ENCODE assay signal across 8 mouse cellular contexts in genomic region chr14:54939434-54940175, GRCm38 (mm10). TPM values are rescaled to one million over a fixed set of nuclear protein-coding genes. Genes with fewer than 3 reads are reported as not detected.
DNase-seq lines count a peak whose midpoint lies in the region; ATAC-seq lines count a peak whose summit lies in the region.

No protein-coding gene starts in this region.

- WGBS in liver, embryonic 12.5 days (ENCODE audit: insufficient replicate concordance), result 41% methylated on average over 12 of the region's 12 CpGs
- WGBS in embryonic facial prominence, embryonic 14.5 days, result 55% methylated on average over 12 of the region's 12 CpGs

- no peak for ATAC-seq in liver, embryonic 12.5 days
- ATAC-seq in embryonic facial prominence, embryonic 14.5 days (ENCODE audit: low read depth), result no peak; the same call in 1 of the 2 replicates
- peak; percentile 44 to 73; a peak in 1 of 4 replicates for ATAC-seq in hematopoietic stem cell, adult 5-6 weeks (replicated peaks in 1 of 2; ENCODE audit: insufficient read depth in 1 of 2, low FRiP score in 2 of 2, low TSS enrichment in 1 of 2, low read depth in 1 of 2, poor library complexity in 2 of 2, severe bottlenecking in 2 of 2)

- no peaks in the 10 kb centered on the region for H3K36me3 ChIP-seq in liver, embryonic 12.5 days
- no peaks in the 10 kb centered on the region for H3K36me3 ChIP-seq in embryonic facial prominence, embryonic 14.5 days (ENCODE audit: control insufficient read depth, insufficient read depth, low read length)

- no peaks in the 10 kb centered on the region for H3K9me3 ChIP-seq in liver, embryonic 12.5 days (replicated peaks)
- no peaks in the 10 kb centered on the region for H3K9me3 ChIP-seq in embryonic facial prominence, embryonic 14.5 days (ENCODE audit: control insufficient read depth, low read length)

- H3K4me1 ChIP-seq in liver, embryonic 12.5 days, result no peaks in the 10 kb centered on the region
- peaks cover 2% of the 10 kb centered on the region; the same call in 1 of the 2 replicates for H3K4me1 ChIP-seq in embryonic facial prominence, embryonic 14.5 days (ENCODE audit: control insufficient read depth, insufficient read depth, low read length)

- no peak overlapping the region for H3K27ac ChIP-seq in liver, embryonic 12.5 days
- H3K27ac ChIP-seq in embryonic facial prominence, embryonic 14.5 days (replicated peaks; ENCODE audit: low read depth, low read length), result no peak overlapping the region

- no peak overlapping the region for H3K4me2 ChIP-seq in liver, embryonic 12.5 days
- H3K4me2 ChIP-seq in embryonic facial prominence, embryonic 14.5 days (ENCODE audit: low read depth, low read length), result no peak overlapping the region

- no peak overlapping the region for H3K4me3 ChIP-seq in liver, embryonic 12.5 days
- no peak overlapping the region for H3K4me3 ChIP-seq in embryonic facial prominence, embryonic 14.5 days (ENCODE audit: low read depth, low read length)

- intact Hi-C loops in left cerebral cortex, postnatal 10 days (cut with DNase I), result no loop called here

- H3K9ac ChIP-seq in liver, embryonic 12.5 days, result no peak overlapping the region
- no peak overlapping the region for H3K9ac ChIP-seq in embryonic facial prominence, embryonic 14.5 days (ENCODE audit: low read depth, low read length)

- H3K27me3 ChIP-seq in liver, embryonic 12.5 days (replicated peaks), result peaks cover 41% of the 10 kb centered on the region
- no peaks in the 10 kb centered on the region for H3K27me3 ChIP-seq in embryonic facial prominence, embryonic 14.5 days (replicated peaks; ENCODE audit: control insufficient read depth, insufficient read depth, low read length)

- peak; percentile 62 for DNase-seq in liver
- peak; percentile 57 for DNase-seq in adrenal gland, postnatal 25 days
- DNase-seq in embryonic facial prominence, embryonic 14.5 days (ENCODE audit: low spot score), result peak; percentile 70
- DNase-seq in left cerebral cortex, postnatal 10 days (ENCODE audit: extremely low spot score in 1 of 2, low spot score in 2 of 2), result peak; percentile 25 to 56
- DNase-seq in naive thymus-derived CD4-positive, alpha-beta T cell, adult 2 months (ENCODE audit: low read depth), result peak; percentile 77
- DNase-seq in thymus, postnatal 10 days (ENCODE audit: low spot score in 2 of 2), result peak; percentile 42 to 72

RNA-seq across cellular contexts. Expression of gene Cmtm5, which starts 3.5 kb away (rescaled TPM):
- not detected in 2 replicates for polyA plus RNA-seq in liver, embryonic 12.5 days (2016; fragmentation: Nextera tagmentation; extraction: Ambion mirVana)
- 0.49 and 1.2 TPM in 2 replicates for total RNA-seq in adrenal gland, postnatal 25 days (2021)
- polyA plus RNA-seq in embryonic facial prominence, embryonic 14.5 days (2014; fragmentation: Nextera tagmentation; extraction: Ambion mirVana), result 13.7 and 14.8 TPM in 2 replicates
- total RNA-seq in hematopoietic stem cell, adult 5-6 weeks (2017), result not detected in 2 replicates
- 10 to 100 TPM; 23.5 to 25.2 TPM for total RNA-seq in left cerebral cortex, postnatal 10 days (2021)

RNA-seq across cellular contexts. Expression of gene Il25, which starts 7.1 kb away (rescaled TPM):
- polyA plus RNA-seq in liver, embryonic 12.5 days (2016; fragmentation: Nextera tagmentation; extraction: Ambion mirVana), result not detected in 2 replicates
- not detected in 2 replicates for total RNA-seq in adrenal gland, postnatal 25 days (2021)
- polyA plus RNA-seq in embryonic facial prominence, embryonic 14.5 days (2014; fragmentation: Nextera tagmentation; extraction: Ambion mirVana), result 0.49 and 0.59 TPM in 2 replicates
- total RNA-seq in hematopoietic stem cell, adult 5-6 weeks (2017), result not detected in 2 replicates
- not detected for total RNA-seq in left cerebral cortex, postnatal 10 days (2021)

RNA-seq across cellular contexts. Expression of gene Efs, which starts 13.7 kb away (rescaled TPM):
- polyA plus RNA-seq in liver, embryonic 12.5 days (2016; fragmentation: Nextera tagmentation; extraction: Ambion mirVana), result 1.5 and 2.0 TPM in 2 replicates
- 2.6 and 3.6 TPM in 2 replicates for total RNA-seq in adrenal gland, postnatal 25 days (2021)
- polyA plus RNA-seq in embryonic facial prominence, embryonic 14.5 days (2014; fragmentation: Nextera tagmentation; extraction: Ambion mirVana), result 52.2 and 59.1 TPM in 2 replicates
- total RNA-seq in hematopoietic stem cell, adult 5-6 weeks (2017), result not detected in 2 replicates
- 1 to 10 TPM; 7.9 to 8.8 TPM for total RNA-seq in left cerebral cortex, postnatal 10 days (2021)

RNA-seq across cellular contexts. Expression of gene Slc22a17, which starts 26.7 kb away (rescaled TPM):
- polyA plus RNA-seq in liver, embryonic 12.5 days (2016; fragmentation: Nextera tagmentation; extraction: Ambion mirVana), result 5.9 and 6.0 TPM in 2 replicates
- total RNA-seq in adrenal gland, postnatal 25 days (2021), result 32.9 and 41.6 TPM in 2 replicates
- 42.4 and 56.0 TPM in 2 replicates for polyA plus RNA-seq in embryonic facial prominence, embryonic 14.5 days (2014; fragmentation: Nextera tagmentation; extraction: Ambion mirVana)
- total RNA-seq in hematopoietic stem cell, adult 5-6 weeks (2017), result 0.94 and 4.6 TPM in 2 replicates
- total RNA-seq in left cerebral cortex, postnatal 10 days (2021), result 100 to 1,000 TPM; 562 to 600 TPM

RNA-seq across cellular contexts. Expression of gene Myh6, which starts 27.1 kb away (rescaled TPM):
- 0.77 and 1.2 TPM in 2 replicates for polyA plus RNA-seq in liver, embryonic 12.5 days (2016; fragmentation: Nextera tagmentation; extraction: Ambion mirVana)
- total RNA-seq in adrenal gland, postnatal 25 days (2021), result not detected in 2 replicates
- polyA plus RNA-seq in embryonic facial prominence, embryonic 14.5 days (2014; fragmentation: Nextera tagmentation; extraction: Ambion mirVana), result 8.6 and 10.3 TPM in 2 replicates
- total RNA-seq in hematopoietic stem cell, adult 5-6 weeks (2017), result not detected in 2 replicates
- total RNA-seq in left cerebral cortex, postnatal 10 days (2021), result 1 to 10 TPM; 2.2 to 3.8 TPM

Comparison
In these comparisons a context has a peak if more than half of its experiments do, and no peak if none do; other contexts are left out.
1. ATAC-seq: peak in hematopoietic stem cell, adult 5-6 weeks (2 of 2); none in liver, embryonic 12.5 days (single experiment) and embryonic facial prominence, embryonic 14.5 days (single experiment).
2. RNA of gene Cmtm5, which starts 3.5 kb away (total RNA-seq): 23.5 to 25.2 TPM in left cerebral cortex, postnatal 10 days; 0.49 to 1.2 TPM in adrenal gland, postnatal 25 days and not detected in hematopoietic stem cell, adult 5-6 weeks; every median in the first group is over 10 times any median in the second.
3. Peak in every context shown above with its lines, with median percentiles within 50 percentile points of each other: DNase-seq.